Mouse (Mus musculus): Measurements from ENCODE around the gene Epb41l1. TPM values are rescaled to one million over a fixed set of nuclear protein-coding genes. Genes with fewer than 3 reads are reported as not detected.

Gene Epb41l1
- polyA plus RNA-seq, 1 experiment: 38.1 TPM

DNA sequence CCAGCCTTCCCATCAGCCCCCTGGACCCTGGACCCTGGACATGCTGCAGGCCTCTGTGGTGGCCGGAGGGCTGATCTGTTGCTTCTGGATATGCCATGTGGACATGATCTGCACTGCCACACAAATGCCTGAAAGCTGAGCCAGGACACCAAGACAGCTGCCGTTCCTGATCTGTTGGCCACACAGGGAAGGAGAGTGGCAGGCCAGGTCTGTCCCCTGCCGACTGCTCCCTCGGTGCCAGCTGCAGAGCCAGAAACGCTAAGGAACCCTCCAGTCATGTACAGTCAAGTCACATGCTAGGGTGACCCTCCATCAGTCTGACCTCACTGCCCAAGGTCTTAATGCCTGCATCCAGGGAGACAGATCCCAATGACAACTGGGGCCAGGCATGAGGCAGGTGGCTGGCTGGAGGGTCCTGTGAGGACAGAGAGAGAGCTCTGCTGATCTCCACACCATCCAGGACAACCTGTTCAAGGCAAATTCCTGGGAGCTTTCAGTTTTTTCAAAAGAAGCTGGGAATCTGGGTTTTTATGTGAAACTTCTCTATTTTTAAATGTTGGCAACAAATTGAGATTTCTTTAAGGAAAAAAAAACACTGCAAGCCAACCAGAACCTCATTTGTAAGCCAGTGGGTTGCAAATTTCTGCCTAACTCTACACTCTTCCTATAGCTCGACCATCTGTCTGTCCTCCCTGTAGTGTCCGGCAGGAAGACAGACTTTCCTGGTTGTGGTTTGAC, 156.3 kb downstream of the Epb41l1 start:
- TF ChIP-seq CTCF (conservative IDR thresholded peaks at IDR 0.05; ENCODE audit: insufficient read depth, insufficient read length, low read depth, low read length): no peak
- TF ChIP-seq POLR2A (IDR thresholded peaks at IDR 0.05; ENCODE audit: low read depth, low read length): no peak
- H3K4me3 ChIP-seq (ENCODE audit: insufficient read depth, low read depth, low read length): no peak overlapping the region
- 72% methylated on average over 7 of the region's 7 CpGs for WGBS
- DNase-seq: no peak
- no peaks in the 10 kb centered on the region for H3K27me3 ChIP-seq (replicated peaks; ENCODE audit: control insufficient read depth, insufficient read depth, low read length)
- H3K27ac ChIP-seq (ENCODE audit: insufficient read depth, low read depth, low read length): no peak overlapping the region
- no peaks in the 10 kb centered on the region for H3K4me1 ChIP-seq (ENCODE audit: control insufficient read depth, insufficient read depth, low read length)
- no peaks in the 10 kb centered on the region for H3K36me3 ChIP-seq (ENCODE audit: control insufficient read depth, insufficient read depth, low read length)

GRCm38 (mm10) chr2:156580507-156580906, 159.8 kb downstream of the Epb41l1 start:
- H3K36me3 ChIP-seq (ENCODE audit: control insufficient read depth, insufficient read depth, low read length): no peaks in the 10 kb centered on the region
- H3K27me3 ChIP-seq (replicated peaks; ENCODE audit: control insufficient read depth, insufficient read depth, low read length): no peaks in the 10 kb centered on the region
- no peak for TF ChIP-seq POLR2A (IDR thresholded peaks at IDR 0.05; ENCODE audit: low read depth, low read length)
- no peak for TF ChIP-seq CTCF (conservative IDR thresholded peaks at IDR 0.05; ENCODE audit: insufficient read depth, insufficient read length, low read depth, low read length)
- H3K4me1 ChIP-seq (ENCODE audit: control insufficient read depth, insufficient read depth, low read length): no peaks in the 10 kb centered on the region
- DNase-seq: peak; percentile 12
- H3K27ac ChIP-seq (ENCODE audit: insufficient read depth, low read depth, low read length): no peak overlapping the region
- H3K4me3 ChIP-seq (ENCODE audit: insufficient read depth, low read depth, low read length): no peak overlapping the region
- 72% methylated on average over 5 of the region's 5 CpGs for WGBS

GRCm38 (mm10) chr2:156581244-156581643, 160.5 kb downstream of the Epb41l1 start:
- 52% methylated on average over 10 of the region's 10 CpGs for WGBS
- H3K27me3 ChIP-seq (replicated peaks; ENCODE audit: control insufficient read depth, insufficient read depth, low read length): no peaks in the 10 kb centered on the region
- DNase-seq: no peak
- no peaks in the 10 kb centered on the region for H3K4me1 ChIP-seq (ENCODE audit: control insufficient read depth, insufficient read depth, low read length)
- TF ChIP-seq POLR2A (IDR thresholded peaks at IDR 0.05; ENCODE audit: low read depth, low read length) (no peak), CTCF (conservative IDR thresholded peaks at IDR 0.05; ENCODE audit: insufficient read depth, insufficient read length, low read depth, low read length) (no peak)
- H3K4me3 ChIP-seq (ENCODE audit: insufficient read depth, low read depth, low read length): no peak overlapping the region
- no peak overlapping the region for H3K27ac ChIP-seq (ENCODE audit: insufficient read depth, low read depth, low read length)
- no peaks in the 10 kb centered on the region for H3K36me3 ChIP-seq (ENCODE audit: control insufficient read depth, insufficient read depth, low read length)

DNA sequence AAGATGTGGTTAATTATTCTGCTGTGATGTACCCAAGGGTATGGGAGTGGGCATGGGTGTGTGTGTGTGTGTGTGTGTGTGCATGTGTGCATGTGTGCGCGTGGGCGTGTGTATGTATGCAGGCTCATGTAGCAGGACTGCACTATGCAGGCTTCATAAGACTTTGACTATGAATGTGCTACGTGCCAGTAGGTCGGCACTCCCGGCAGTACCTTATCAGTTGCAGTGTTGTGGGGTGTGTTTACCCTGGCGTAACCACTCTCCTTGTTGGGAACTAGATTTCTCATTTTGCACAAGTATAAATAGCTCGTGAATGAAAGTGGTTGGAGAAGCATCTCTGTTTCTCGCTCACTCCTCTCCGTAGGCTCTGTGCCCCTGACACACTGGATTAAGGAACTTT, 162.2 kb downstream of the Epb41l1 start:
- no peaks in the 10 kb centered on the region for H3K36me3 ChIP-seq (ENCODE audit: control insufficient read depth, insufficient read depth, low read length)
- H3K27me3 ChIP-seq (replicated peaks; ENCODE audit: control insufficient read depth, insufficient read depth, low read length): no peaks in the 10 kb centered on the region
- WGBS: 85% methylated on average over 10 of the region's 10 CpGs
- no peaks in the 10 kb centered on the region for H3K4me1 ChIP-seq (ENCODE audit: control insufficient read depth, insufficient read depth, low read length)
- H3K4me3 ChIP-seq (ENCODE audit: insufficient read depth, low read depth, low read length): no peak overlapping the region
- no peak for DNase-seq
- TF ChIP-seq CTCF (conservative IDR thresholded peaks at IDR 0.05; ENCODE audit: insufficient read depth, insufficient read length, low read depth, low read length): no peak
- no peak for TF ChIP-seq POLR2A (IDR thresholded peaks at IDR 0.05; ENCODE audit: low read depth, low read length)
- H3K27ac ChIP-seq (ENCODE audit: insufficient read depth, low read depth, low read length): no peak overlapping the region

DNA sequence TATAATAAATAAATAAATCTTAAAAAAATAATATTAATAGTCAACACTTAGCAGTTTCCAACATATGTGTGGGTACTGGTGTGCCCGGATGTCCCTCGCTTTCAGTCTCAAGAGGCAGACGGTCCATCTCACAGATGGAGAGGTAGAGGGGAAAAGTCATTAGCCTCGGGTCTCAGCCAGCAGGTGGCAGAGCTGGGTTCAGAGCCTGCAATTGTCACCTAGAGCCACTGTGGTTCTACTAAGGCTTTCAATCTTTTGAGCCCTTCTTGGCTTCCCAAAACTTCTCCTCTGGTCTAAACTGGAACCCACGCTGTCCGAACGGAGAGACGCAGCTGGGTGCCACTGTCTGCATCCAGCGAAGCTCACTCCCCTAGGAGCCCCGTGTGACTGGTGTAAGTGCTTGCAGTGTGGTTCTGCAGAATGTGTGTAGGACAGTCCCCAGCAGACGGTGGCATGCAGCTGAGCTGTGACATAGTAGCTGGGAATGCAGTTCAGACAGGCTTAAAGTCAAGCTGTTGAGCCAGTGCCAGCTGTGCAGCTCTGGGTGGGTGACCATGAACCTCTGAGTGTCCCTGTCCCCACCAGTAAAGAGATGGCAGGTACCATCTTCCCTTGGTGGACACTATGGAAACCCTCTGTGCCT, 163.6 kb downstream of the Epb41l1 start:
- H3K4me3 ChIP-seq (ENCODE audit: insufficient read depth, low read depth, low read length): no peak overlapping the region
- WGBS: 62% methylated on average over 11 of the region's 11 CpGs
- TF ChIP-seq CTCF (conservative IDR thresholded peaks at IDR 0.05; ENCODE audit: insufficient read depth, insufficient read length, low read depth, low read length) (peak; percentile 47), POLR2A (IDR thresholded peaks at IDR 0.05; ENCODE audit: low read depth, low read length) (no peak)
- no peaks in the 10 kb centered on the region for H3K36me3 ChIP-seq (ENCODE audit: control insufficient read depth, insufficient read depth, low read length)
- no peaks in the 10 kb centered on the region for H3K27me3 ChIP-seq (replicated peaks; ENCODE audit: control insufficient read depth, insufficient read depth, low read length)
- no peak overlapping the region for H3K27ac ChIP-seq (ENCODE audit: insufficient read depth, low read depth, low read length)
- no peaks in the 10 kb centered on the region for H3K4me1 ChIP-seq (ENCODE audit: control insufficient read depth, insufficient read depth, low read length)
- peak; percentile 5 for DNase-seq

DNA sequence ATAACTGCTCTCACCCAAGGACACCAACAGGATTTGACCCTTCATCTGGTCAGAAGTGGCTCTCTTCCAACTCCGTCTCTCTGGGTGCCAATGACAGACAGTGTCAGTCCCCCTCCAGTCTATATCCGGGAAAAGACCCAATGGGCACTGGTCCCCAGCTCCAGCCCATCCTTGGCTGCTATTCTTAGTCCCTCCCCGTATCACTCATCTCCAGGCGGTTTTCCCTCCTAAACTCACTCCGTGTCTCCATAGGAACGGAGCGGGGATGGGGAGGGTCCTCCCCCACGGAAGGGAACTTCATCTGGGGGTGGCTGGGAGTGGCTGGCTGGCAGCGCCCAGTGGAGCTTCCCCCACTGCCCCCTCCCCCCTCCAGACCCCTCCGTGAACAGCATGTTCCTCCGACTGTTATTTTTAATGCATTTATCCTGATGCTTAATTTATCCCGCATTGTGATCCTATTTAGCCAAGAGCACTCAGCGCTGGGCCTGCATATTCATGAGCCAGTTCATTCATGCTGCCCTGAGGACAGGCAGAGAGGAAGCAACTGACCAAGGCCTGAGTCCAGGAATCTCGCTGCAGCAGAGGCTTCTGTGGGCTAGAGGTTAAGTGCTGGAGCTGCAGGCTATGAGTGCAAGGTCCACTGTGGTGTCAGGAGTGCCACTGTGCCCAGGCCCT, 164.2 kb downstream of the Epb41l1 start:
- 40% methylated on average over 14 of the region's 14 CpGs for WGBS
- Histone ChIP-seq H3K4me1 (ENCODE audit: control insufficient read depth, insufficient read depth, low read length) (no peaks in the 10 kb centered on the region), H3K27ac (ENCODE audit: insufficient read depth, low read depth, low read length) (no peak overlapping the region), H3K4me3 (ENCODE audit: insufficient read depth, low read depth, low read length) (no peak overlapping the region), H3K36me3 (ENCODE audit: control insufficient read depth, insufficient read depth, low read length) (no peaks in the 10 kb centered on the region), H3K27me3 (replicated peaks; ENCODE audit: control insufficient read depth, insufficient read depth, low read length) (no peaks in the 10 kb centered on the region)
- peak; percentile 65 for DNase-seq
- no peak for TF ChIP-seq CTCF (conservative IDR thresholded peaks at IDR 0.05; ENCODE audit: insufficient read depth, insufficient read length, low read depth, low read length)
- no peak for TF ChIP-seq POLR2A (IDR thresholded peaks at IDR 0.05; ENCODE audit: low read depth, low read length)

DNA sequence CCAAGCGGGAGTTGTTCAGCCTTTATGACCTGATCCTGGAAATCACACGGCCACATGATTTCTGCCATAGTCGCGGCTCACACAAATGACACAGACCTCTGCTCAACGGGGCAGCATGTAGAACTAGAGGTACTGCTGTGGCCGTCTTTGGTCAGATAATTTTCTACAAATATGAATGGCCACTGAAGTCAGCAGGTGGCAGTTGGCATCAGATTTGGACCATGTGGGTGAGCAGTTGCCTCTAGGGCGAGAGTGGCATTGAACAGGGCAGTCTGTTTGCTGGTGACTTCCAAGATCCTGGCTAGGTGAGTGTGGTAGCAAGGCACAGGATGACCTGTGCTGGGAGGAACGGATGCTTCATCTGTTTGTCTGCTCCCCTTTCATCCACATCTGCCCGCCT, 168.8 kb downstream of the Epb41l1 start:
- TF ChIP-seq POLR2A (IDR thresholded peaks at IDR 0.05; ENCODE audit: low read depth, low read length) (no peak), CTCF (conservative IDR thresholded peaks at IDR 0.05; ENCODE audit: insufficient read depth, insufficient read length, low read depth, low read length) (no peak)
- DNase-seq: no peak
- Histone ChIP-seq H3K27me3 (replicated peaks; ENCODE audit: control insufficient read depth, insufficient read depth, low read length) (no peaks in the 10 kb centered on the region), H3K4me3 (ENCODE audit: insufficient read depth, low read depth, low read length) (no peak overlapping the region), H3K4me1 (ENCODE audit: control insufficient read depth, insufficient read depth, low read length) (no peaks in the 10 kb centered on the region), H3K27ac (ENCODE audit: insufficient read depth, low read depth, low read length) (no peak overlapping the region), H3K36me3 (ENCODE audit: control insufficient read depth, insufficient read depth, low read length) (no peaks in the 10 kb centered on the region)
- WGBS: 85% methylated on average over 9 of the region's 9 CpGs

Other genes starting within 250 kb of the Epb41l1 start
- 31.1 and 39.3 TPM in 2 replicates for gene Rbm39, start 240.7 kb upstream of the Epb41l1 start, polyA plus RNA-seq (2012; rRNA removed)
- 14.6 and 16.3 TPM in 2 replicates for gene Phf20, start 224.4 kb upstream of the Epb41l1 start, polyA plus RNA-seq (2012; rRNA removed)
- gene Cnbd2, start 108.6 kb upstream of the Epb41l1 start, polyA plus RNA-seq (2012; rRNA removed): 2.5 and 2.8 TPM in 2 replicates
- 154 and 230 TPM in 2 replicates for gene Scand1, start 108.2 kb upstream of the Epb41l1 start, polyA plus RNA-seq (2012; rRNA removed)
- gene Aar2, start 126.7 kb downstream of the Epb41l1 start, polyA plus RNA-seq (2012; rRNA removed): 25.7 and 29.3 TPM in 2 replicates
- 50.6 and 51.1 TPM in 2 replicates for gene Dlgap4, start 192.8 kb downstream of the Epb41l1 start, polyA plus RNA-seq (2012; rRNA removed)